Mouse (Mus musculus): ENCODE data around the gene Olfr1199.

Olfr1199 gene

GRCm38 (mm10) chr2:88760369-88760768 is at the start of gene Olfr1199:
Gene Olfr1199 (minus strand): TSS chr2:88760469.
- no peak for DNase-seq (ENCODE audit: low read depth)

- no peak for DNase-seq (ENCODE audit: low read depth)
Observed at GRCm38 (mm10) chr2:88792736-88793135, 32.5 kb upstream of the Olfr1199 start, which contains the start of gene Olfr1201. Gene Olfr1201 (plus strand): TSS chr2:88793036.

- no peak for DNase-seq (ENCODE audit: low read depth)
Observed at GRCm38 (mm10) chr2:88770388-88770787, 10.1 kb upstream of the Olfr1199 start, which contains the start of gene Olfr1200. Gene Olfr1200 (minus strand): TSS chr2:88770488.

GRCm38 (mm10) chr2:88751270-88751669 is 9.0 kb downstream of the Olfr1199 start, which contains the start of gene Olfr1198:
Gene Olfr1198 (minus strand): TSS chr2:88751370.
- DNase-seq (ENCODE audit: low read depth), result no peak

GRCm38 (mm10) chr2:88743379-88743778 is 16.9 kb downstream of the Olfr1199 start:
- DNase-seq (ENCODE audit: low read depth), result no peak

- no peak for DNase-seq (ENCODE audit: low read depth)
Observed at GRCm38 (mm10) chr2:88732266-88732665, 28.0 kb downstream of the Olfr1199 start, which contains the start of gene Olfr1197. Gene Olfr1197 (minus strand): TSS chr2:88732366.

GRCm38 (mm10) chr2:88704497-88704896 is 55.8 kb downstream of the Olfr1199 start, which contains the start of gene Olfr1196:
Gene Olfr1196 (minus strand): TSS chr2:88704597.
- DNase-seq (ENCODE audit: low read depth), result no peak

Measured in NIH3T3 (cell line).